Mouse (Mus musculus) ES-CJ7 (cell line): ENCODE data around the gene Ralgps2.

Experiments used
- DNase-seq: peaks from one replicate; pipeline ENCODE4 v3.0.0; 2011; ENCODE audit warnings: low read depth, low spot score

The Ralgps2 gene

DNA sequence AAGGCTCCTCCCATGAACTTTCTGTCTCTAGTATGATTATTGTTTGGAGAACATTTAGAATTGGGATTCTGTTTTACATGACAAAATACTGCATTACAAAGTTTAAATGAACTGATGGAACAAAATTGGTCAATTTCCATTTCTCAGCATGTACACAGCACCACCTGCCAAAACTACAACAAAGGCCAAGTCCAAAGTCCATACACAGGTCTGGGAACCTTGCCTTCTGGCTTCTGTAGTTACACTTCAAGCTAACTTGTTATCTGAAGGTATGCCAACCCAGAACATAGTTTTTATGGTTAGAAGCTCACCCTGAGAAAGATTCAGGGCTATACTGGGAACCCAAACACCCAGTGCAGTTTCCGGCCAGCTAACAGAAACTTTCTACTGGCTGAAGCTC lies 120.2 kb downstream of the Ralgps2 start:
- DNase-seq = no peak

- no peak for DNase-seq
Measured at GRCm38 (mm10) chr1:156813485-156813884, 125.9 kb downstream of the Ralgps2 start.

GRCm38 (mm10) chr1:156812716-156813115 lies 126.7 kb downstream of the Ralgps2 start:
- no peak for DNase-seq

DNA sequence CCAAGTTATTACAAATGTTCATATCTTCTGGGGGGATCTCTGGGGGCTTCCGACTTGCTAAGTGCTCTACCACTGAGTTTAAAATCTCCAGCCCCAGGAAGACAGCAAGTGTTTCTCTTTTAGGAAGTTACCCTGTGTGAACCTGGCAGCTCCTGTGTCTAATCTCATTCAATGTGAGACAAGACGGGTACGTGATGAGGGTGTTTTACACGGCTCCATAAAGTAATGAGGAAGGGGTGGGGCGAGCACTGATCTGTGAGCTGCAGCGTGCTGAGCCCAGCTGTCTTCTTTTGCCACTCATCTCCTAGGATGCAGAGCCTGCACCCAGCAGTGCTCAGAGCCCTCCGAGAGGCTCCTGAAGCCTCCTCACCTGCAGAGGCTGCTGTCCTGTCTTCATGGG lies 127.5 kb downstream of the Ralgps2 start:
- DNase-seq = no peak

DNA sequence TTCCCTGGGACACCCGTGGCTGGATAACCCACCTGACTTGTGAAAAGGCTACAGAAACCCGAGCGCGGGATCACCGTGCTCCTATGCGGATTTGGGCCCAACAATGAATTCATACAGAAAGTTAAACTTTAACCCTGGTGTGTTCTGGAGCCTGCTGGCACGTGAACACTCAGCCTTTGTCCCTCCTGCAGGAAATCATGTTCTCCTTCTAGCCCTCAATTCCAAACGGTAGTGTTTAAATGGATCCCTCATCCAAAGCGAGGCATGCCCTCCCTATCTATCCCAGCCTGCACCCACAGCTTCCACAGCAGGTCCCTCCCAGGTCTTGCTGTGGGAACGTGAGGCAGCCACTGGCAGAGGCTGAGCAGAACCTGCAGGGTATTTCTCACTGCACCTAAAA lies 131.1 kb downstream of the Ralgps2 start:
- DNase-seq = no peak

DNA sequence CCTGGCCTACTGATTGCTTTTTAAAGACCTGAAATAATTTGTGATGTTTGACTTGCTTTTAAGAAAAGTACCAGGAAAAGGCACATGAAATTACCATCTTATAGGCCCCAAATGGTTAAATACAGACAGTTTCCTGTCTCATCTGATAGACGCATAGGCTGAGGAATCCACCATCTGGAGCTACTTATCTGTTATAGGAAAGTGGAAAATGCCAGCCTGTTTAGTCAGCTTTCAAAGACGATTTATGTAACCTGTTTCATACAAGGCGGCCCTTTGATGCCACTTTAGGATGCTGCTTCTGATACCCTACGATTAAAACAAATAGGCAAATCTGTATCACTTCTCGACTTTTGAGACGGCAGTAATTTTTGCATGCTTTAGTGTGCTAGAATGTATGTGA lies 138.2 kb downstream of the Ralgps2 start:
- no peak for DNase-seq

- no peak for DNase-seq
Measured at GRCm38 (mm10) chr1:156796251-156796650, 143.2 kb downstream of the Ralgps2 start.

DNA sequence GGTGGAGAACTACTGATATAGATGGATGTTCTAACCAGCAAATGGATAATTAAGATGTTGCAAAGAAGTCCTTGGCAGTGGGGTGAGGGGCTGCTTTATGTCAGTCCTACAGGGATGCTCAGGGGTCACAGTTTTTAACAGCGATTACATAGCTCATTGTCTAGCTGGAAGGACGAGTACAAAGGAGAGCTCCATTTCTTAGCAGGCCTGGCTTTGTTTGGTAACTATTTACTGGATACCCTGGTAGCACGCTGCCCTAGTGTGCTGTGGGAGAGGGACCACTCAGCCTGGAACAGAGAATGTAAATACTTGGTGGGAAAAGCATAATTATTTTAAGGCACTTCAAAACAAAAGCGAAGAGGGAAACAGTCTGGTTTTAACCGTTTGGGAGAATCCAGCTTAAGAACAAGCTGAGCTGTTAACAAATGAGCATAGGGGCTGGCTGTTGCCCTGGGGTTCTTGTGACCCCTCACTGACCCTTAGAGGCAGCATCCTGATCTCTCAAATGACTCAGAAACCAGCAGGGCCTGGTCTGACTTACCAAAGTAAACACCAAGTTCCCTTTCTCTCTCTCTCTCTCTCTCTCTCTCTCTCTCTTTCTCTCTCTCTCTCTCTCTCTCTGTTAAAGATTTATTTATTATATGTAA lies 149.5 kb downstream of the Ralgps2 start:
- no peak for DNase-seq

GRCm38 (mm10) chr1:156787164-156787863 lies 152.1 kb downstream of the Ralgps2 start:
- peak; percentile 24 for DNase-seq

DNA sequence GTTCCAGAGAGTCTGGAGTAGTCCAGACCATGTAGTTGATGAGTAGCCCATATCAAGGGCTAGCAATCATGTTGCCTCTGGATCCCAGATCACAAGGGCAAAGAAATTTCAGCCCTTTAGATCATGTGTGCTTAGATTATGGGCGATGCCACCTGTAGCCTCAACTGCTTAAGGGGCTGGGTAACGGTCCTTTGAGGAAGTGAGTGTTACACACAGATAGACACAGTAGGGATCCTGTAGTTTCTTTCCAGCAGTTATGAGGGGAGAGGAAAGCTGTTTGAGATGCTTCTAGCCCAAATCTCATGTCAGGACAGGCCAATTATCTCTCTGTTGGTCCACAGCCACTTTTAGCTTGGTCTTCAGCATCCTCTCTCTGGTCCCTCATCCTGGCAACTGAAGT lies 153.4 kb downstream of the Ralgps2 start:
- no peak for DNase-seq

DNA sequence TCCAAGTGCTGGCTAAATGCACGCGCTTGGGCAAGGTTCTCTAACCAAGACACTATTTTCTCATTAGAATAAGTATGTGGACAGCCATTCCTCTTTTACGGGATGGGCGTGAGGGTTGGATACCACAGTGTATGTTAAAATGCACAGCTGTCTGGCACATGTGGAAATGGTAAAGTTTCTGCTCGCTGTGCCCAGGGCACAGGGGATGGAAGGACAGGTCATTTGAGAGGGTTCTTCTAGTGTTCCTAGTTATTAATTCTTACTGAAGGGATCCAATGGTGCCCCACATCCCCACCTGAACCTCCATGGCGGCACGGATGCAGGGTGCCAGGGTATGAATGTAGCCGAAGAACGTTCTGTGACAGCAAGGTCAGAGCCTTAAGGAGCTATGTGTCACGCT lies 154.5 kb downstream of the Ralgps2 start:
- DNase-seq = no peak

DNA sequence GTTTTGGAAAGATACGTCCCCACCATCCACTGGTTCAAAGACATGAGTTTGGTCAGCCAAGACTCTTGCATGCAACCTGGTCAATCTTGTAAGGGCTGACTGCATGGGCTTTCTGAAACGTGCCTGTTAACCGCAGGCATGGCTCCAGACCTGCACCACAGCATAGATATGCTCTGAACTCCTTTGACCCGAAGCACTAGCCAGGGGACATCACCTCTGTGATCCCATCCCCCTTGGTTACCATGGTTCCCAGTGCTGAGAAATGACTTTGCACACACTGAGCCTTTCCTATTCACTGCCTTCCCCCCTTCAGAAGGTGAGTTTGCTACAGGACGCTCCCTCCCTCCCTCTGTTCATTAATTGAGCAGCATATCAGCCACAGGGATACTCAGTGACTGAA lies 155.3 kb downstream of the Ralgps2 start:
- DNase-seq = no peak

DNA sequence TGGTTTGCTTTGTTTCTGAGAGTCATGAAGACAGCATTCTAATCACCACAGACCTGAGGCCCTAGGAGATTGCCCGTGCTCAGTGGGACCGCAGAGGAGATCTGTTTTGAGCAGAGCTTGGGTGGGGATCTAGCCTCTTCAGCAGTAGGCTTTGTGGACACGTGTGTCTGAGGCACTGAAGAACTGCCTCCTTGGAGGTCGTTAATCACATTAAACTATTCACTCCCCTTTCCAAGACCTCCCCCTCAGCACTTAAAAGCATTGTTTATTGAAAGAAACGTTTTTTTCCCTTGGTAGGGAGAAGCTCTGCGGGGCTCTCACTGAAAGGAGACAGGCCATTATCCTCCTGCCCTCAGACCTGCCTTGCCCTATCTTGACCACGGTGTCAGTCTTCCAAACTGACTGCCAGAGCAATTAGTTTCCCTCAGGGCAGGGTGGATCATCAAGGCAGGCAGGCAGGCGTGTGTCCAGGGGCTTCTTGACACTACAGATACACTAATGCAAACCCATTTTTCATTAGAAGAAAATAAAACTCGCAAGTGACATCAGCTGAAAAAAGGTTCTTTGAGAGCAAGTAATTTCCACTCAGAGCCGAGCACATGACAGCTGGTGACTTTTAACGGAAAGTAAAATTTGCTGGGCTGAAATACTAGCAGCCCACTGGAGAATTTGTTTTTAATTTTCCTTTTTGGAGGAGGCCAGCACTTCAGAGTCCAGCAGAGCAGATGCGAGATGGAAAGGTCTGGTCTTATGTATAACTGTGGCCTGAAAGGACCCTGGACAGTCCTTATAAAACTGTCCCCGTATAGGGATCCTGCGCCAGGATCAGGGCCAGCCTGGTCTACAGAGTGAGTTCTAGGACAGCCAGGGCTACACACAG lies 157.2 kb downstream of the Ralgps2 start:
- DNase-seq = no peak

DNA sequence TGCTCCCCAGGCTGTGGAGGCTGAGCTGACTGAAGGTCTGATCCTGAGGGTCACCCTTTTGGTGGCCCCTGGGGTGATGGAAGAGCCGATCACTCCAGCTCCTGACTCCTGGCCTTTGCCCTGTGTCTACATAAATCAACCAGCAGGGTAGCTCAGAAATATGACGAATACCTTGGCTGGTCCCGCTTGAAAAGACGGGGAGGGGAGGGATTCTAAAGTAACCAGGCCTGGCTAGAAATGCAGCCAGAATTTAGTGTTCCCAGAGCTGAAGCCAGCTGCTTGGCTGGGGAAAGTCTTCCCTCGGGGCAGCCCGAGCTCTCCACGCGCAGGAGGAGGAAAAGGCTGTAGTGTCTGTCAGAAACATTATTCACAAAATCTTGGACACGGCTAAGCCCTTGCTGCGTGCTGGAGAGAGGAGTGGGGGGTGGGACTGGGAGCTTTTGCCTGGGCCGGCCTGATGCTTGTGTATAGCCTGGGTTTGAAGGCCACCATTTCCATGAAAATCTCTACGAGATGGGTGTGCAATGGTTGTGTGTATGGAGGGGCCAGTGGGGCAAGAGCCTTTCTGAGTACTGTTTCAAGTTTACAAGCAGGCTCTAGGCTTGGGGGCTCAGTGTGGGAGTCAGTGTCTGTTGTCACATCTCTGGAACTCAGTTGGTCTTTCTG lies 158.2 kb downstream of the Ralgps2 start:
- no peak for DNase-seq

DNA sequence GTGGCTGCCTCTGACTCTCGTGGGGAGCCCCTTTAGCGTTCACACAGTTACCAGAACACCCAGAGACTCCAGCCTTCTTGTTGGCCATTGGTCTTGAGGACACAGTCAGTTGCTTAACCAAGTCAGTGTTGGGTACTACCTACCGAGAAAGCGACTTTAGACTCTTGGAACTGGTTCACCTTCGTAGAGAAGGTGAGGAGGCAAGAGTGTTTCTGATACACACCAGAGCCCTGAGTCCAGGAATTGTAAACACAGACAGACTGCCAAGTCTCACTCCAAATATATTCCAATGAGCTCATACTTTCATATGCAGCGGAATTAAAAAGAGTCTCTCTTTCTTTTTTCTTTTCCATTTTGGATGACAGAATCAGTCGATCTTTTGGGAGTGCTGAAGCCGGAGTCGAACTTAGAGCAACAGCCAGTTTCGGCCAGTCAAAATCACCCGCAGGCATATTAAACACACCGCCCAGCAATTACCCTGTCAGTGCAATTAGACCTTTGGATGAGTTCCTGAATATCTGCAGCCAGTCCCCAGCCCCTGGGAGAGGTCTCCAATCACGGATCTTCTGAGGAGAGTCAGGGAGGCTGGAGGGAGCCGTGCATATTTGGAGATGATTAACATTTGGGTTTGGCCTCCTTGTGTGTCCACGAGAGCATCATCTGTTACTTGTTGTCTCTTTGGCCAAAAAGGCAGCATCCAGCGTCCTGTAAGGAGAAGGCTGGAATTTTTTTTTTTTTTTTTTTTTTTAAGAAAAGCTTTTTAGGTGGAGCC lies 159.0 kb downstream of the Ralgps2 start:
- no peak for DNase-seq

GRCm38 (mm10) chr1:156779595-156779994 lies 159.8 kb downstream of the Ralgps2 start:
- DNase-seq = no peak

GRCm38 (mm10) chr1:156778977-156779376 lies 160.4 kb downstream of the Ralgps2 start:
- DNase-seq = no peak

DNA sequence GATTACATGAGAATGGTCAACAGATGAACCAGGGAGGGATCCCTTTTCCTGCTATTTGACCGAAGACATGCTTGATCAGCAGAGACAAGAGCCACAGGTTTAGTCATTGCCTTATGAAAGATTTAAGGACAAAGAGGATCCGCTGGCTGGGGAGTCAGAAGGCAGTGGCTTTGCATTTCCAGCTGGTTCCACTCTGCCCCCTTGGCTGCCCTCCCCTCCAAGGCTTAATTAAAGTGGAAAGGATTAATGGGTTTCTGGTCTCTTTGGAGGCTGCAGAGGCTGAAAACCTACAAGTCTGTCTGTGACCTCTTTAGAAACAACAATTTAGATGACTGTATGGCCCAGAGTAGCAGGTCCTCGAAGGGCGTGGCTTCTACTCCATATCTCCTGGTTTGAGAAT lies 161.5 kb downstream of the Ralgps2 start:
- DNase-seq = no peak

GRCm38 (mm10) chr1:156775983-156776382 lies 163.4 kb downstream of the Ralgps2 start:
- no peak for DNase-seq

GRCm38 (mm10) chr1:156775190-156775589 lies 164.2 kb downstream of the Ralgps2 start:
- DNase-seq = no peak

DNA sequence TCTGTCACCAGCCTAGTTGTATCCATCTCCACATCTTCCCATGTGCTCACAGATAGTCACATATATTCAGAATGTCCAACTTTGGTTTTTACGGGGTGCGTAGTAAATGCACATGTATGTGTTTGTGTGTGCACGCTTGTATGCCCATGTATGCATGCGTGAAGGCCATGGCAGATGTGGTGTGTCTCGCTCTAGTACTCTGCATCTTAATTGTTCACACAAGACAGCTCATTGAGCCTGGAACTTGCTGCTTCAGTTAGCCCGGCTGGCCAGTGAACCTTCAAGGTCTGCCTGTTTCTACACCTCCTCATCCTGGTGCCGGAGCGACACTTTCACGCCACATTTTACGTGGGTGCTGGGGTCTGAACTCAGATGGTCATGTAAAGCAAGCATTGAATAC lies 168.6 kb downstream of the Ralgps2 start:
- no peak for DNase-seq
